Mouse (Mus musculus) lung, postnatal 0 days (tissue): ENCODE results near the gene Spcs3. TPM values are rescaled to one million over a fixed set of nuclear protein-coding genes. Genes with fewer than 3 reads are reported as not detected.

Experiments used
- ATAC-seq: fragments of 200-750 bp; cut with Nextera tagmentation; 2 replicates; pipeline ENCODE4 v1.8.0; 2017; ENCODE audit warnings: moderate library complexity
- DNase-seq: peaks from one replicate; pipeline ENCODE4 v3.0.0-alpha.2; 2016; ENCODE audit warnings: low spot score
- H3K27ac ChIP-seq: fragments of 300-500 bp; sonication (generic); 2 replicates; pipeline ENCODE4 v1.5.1; 2014; ENCODE audit warnings: antibody characterized with exemption, mild to moderate bottlenecking, low read length, mixed read lengths
- H3K27me3 ChIP-seq: fragments of 300-500 bp; sonication (generic); replicated peaks from 2 replicates; pipeline ENCODE4 v1.6.1; 2014; ENCODE audit warnings: low read length, mixed read lengths; ENCODE audit not compliant: insufficient read depth
- H3K36me3 ChIP-seq: fragments of 300-500 bp; sonication (generic); 2 replicates; pipeline ENCODE4 v1.6.1; 2014; ENCODE audit warnings: low read length, mixed read lengths; ENCODE audit not compliant: insufficient read depth
- H3K4me1 ChIP-seq: fragments of 300-500 bp; sonication (generic); 2 replicates; pipeline ENCODE4 v1.6.1; 2014; ENCODE audit warnings: antibody characterized with exemption, low read depth, low read length, mixed read lengths; ENCODE audit not compliant: insufficient read depth
- H3K4me2 ChIP-seq: fragments of 300-500 bp; sonication (generic); replicated peaks from 2 replicates; pipeline ENCODE4 v1.6.1; 2014; ENCODE audit warnings: low read depth, mild to moderate bottlenecking, low read length, moderate library complexity, mixed read lengths
- H3K4me3 ChIP-seq: fragments of 300-500 bp; sonication (generic); 2 replicates; pipeline ENCODE4 v1.5.1; 2014; ENCODE audit warnings: low read depth, low read length
- H3K9ac ChIP-seq: fragments of 300-500 bp; sonication (generic); replicated peaks from 2 replicates; pipeline ENCODE4 v1.6.1; 2014; ENCODE audit warnings: low read depth, mild to moderate bottlenecking
- H3K9me3 ChIP-seq: fragments of 300-500 bp; sonication (generic); 2 replicates; pipeline ENCODE4 v1.6.1; 2016; ENCODE audit warnings: low read length, mixed read lengths
- CTCF ChIP-seq: IDR thresholded peaks from 2 replicates; pipeline ENCODE4 v1.5.1; 2016; ENCODE audit warnings: antibody characterized with exemption, mild to moderate bottlenecking
- EP300 ChIP-seq: IDR thresholded peaks from 2 replicates; pipeline ENCODE4 v1.6.1; 2016; ENCODE audit warnings: antibody characterized with exemption, mild to moderate bottlenecking, control low read depth
- WGBS: fragments of 180-500 bp; shearing (Covaris S2); extraction: QIAGEN DNeasy Blood & Tissue Kit; methylation state at CpG from one replicate; pipeline ENCODE4 v1.1.7; 2014; 5-methylcytosine and 5-hydroxymethylcytosine counted together
- polyA plus RNA-seq: library from polyadenylated mRNA; unstranded; fragments of >200 nt; fragmentation: Nextera tagmentation; extraction: Ambion mirVana; gene quantifications from 2 replicates; pipeline ENCODE4 v1.2.1, GENCODE M21; 2015

Spcs3 gene
- polyA plus RNA-seq, 1 experiment from 2014 or later, result 38.7 TPM

GRCm38 (mm10) chr8:54562137-54562536, 32.3 kb upstream of the Spcs3 start:
- no peak overlapping the region for H3K4me3 ChIP-seq
- no peak overlapping the region for H3K9ac ChIP-seq
- H3K4me1 ChIP-seq, result peaks cover 3% of the 10 kb centered on the region; the same call in 1 of the 2 replicates
- TF ChIP-seq CTCF (no peak), EP300 (no peak)
- DNase-seq (peak; percentile 18), ATAC-seq (peak; percentile 46)
- no peak overlapping the region for H3K4me2 ChIP-seq
- no peak overlapping the region for H3K27ac ChIP-seq
- no peaks in the 10 kb centered on the region for H3K27me3 ChIP-seq
- no peaks in the 10 kb centered on the region for H3K36me3 ChIP-seq
- H3K9me3 ChIP-seq, result no peaks in the 10 kb centered on the region
- 27% methylated on average over 4 of the region's 4 CpGs for WGBS

DNA sequence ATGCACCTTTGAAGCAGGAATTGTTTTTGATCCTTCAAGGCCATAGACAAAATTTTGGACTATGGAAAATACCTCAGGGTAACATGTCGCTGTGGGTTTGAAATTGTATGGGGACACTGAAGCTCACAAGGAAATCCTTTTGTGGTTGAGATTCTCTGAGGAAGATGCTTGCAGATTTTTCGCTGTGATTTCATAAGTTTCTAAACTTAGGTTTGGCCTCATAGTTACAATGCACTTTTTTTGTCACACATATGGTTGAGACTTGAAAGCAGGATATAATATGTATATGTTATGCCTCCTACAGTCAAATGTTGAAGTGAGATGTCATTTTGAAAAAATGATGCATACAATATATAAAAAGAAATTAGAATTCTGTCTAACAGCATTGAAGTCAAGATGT, 25.1 kb upstream of the Spcs3 start:
- no peak overlapping the region for H3K27ac ChIP-seq
- H3K4me1 ChIP-seq, result no peaks in the 10 kb centered on the region
- H3K4me2 ChIP-seq, result no peak overlapping the region
- H3K27me3 ChIP-seq, result no peaks in the 10 kb centered on the region
- H3K9ac ChIP-seq, result no peak overlapping the region
- no peaks in the 10 kb centered on the region for H3K9me3 ChIP-seq
- DNase-seq (no peak), ATAC-seq (no peak)
- no peak for TF ChIP-seq EP300
- TF ChIP-seq CTCF, result no peak
- no peak overlapping the region for H3K4me3 ChIP-seq
- no peaks in the 10 kb centered on the region for H3K36me3 ChIP-seq
- 76% methylated on average over 2 of the region's 2 CpGs for WGBS

- Histone ChIP-seq H3K9ac (no peak overlapping the region), H3K27me3 (no peaks in the 10 kb centered on the region), H3K36me3 (no peaks in the 10 kb centered on the region), H3K4me2 (no peak overlapping the region), H3K27ac (no peak overlapping the region), H3K4me3 (no peak overlapping the region), H3K4me1 (no peaks in the 10 kb centered on the region), H3K9me3 (no peaks in the 10 kb centered on the region)
- ATAC-seq, result no peak
- TF ChIP-seq CTCF (no peak), EP300 (no peak)
- 89% methylated on average over 12 of the region's 12 CpGs for WGBS
- no peak for DNase-seq
Measured at GRCm38 (mm10) chr8:54550026-54550574, 20.3 kb upstream of the Spcs3 start.

DNA sequence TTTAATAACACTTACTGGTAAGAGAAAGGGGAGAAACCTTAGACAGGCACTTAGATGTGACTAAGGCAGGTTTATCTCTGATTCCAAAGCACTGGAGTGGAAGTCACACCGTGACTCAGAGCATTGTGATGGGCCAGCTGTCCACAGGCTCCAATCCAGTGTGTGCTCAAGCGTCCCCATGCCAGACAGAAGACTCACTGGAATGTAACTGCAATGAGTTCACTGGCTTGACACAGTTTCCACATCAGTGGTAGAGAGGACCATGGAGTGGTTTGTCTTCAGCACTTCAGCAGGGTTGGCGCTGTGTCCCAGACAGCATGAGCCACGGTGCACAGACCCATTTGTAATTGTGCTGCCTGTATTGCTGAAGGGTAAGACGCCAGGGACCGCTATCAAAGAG, 18.6 kb upstream of the Spcs3 start:
- Histone ChIP-seq H3K4me1 (no peaks in the 10 kb centered on the region), H3K27ac (no peak overlapping the region), H3K9me3 (no peaks in the 10 kb centered on the region), H3K36me3 (no peaks in the 10 kb centered on the region), H3K9ac (no peak overlapping the region), H3K4me3 (no peak overlapping the region), H3K4me2 (no peak overlapping the region), H3K27me3 (no peaks in the 10 kb centered on the region)
- DNase-seq (no peak), ATAC-seq (no peak)
- TF ChIP-seq CTCF, result no peak
- no peak for TF ChIP-seq EP300
- 79% methylated on average over 6 of the region's 6 CpGs for WGBS

DNA sequence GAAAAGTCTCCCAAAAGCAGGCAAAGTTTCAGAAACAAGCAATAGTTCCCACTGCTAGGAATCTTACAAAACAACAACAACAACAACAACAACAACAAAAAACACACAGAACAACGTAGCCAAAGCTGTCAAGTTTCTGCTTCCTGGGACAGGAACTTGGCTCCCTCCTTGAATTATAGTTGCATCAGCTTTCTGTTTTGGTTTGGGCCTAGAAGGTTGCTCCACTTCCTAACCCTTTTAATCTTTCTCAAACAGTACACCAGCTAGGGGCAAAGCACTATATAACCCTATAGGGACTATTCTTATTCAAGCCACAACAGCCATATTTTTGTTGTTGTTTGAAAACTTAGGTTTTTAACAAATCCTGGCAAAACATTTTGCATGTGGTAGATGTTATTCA, 11.5 kb upstream of the Spcs3 start:
- ATAC-seq, result no peak
- Histone ChIP-seq H3K4me3 (no peak overlapping the region), H3K36me3 (no peaks in the 10 kb centered on the region), H3K9me3 (no peaks in the 10 kb centered on the region), H3K27me3 (no peaks in the 10 kb centered on the region), H3K4me2 (no peak overlapping the region), H3K4me1 (no peaks in the 10 kb centered on the region), H3K27ac (no peak overlapping the region), H3K9ac (no peak overlapping the region)
- no peak for TF ChIP-seq EP300
- TF ChIP-seq CTCF, result no peak
- DNase-seq, result no peak
- 52% methylated on average over 1 of the region's 1 CpGs for WGBS

DNA sequence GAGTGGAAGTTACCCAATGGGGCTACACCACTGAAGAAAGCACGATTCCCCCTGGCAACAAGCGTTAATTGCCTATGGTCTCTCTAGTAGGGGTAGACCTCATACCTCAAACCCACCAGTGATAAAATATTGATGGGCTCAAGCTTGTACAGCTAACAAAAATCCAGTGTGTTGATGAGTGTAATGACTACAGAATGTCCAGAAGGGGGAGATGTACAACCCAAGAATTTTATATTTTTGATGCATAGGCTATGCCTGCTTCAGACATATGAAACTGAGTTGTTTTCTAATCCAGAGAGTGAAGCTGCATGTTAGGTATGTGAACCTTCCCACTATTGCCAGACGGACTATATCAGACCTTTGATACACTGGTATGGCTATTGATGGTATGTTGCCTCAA, 7.5 kb upstream of the Spcs3 start:
- no peak overlapping the region for H3K9ac ChIP-seq
- H3K4me1 ChIP-seq, result no peaks in the 10 kb centered on the region
- WGBS, result 92% methylated on average over 3 of the region's 3 CpGs
- H3K4me3 ChIP-seq, result no peak overlapping the region
- H3K9me3 ChIP-seq, result no peaks in the 10 kb centered on the region
- H3K36me3 ChIP-seq, result no peaks in the 10 kb centered on the region
- DNase-seq (peak; percentile 69), ATAC-seq (no peak)
- no peaks in the 10 kb centered on the region for H3K27me3 ChIP-seq
- TF ChIP-seq EP300 (no peak), CTCF (peak; percentile 57)
- H3K27ac ChIP-seq, result no peak overlapping the region
- no peak overlapping the region for H3K4me2 ChIP-seq

DNA sequence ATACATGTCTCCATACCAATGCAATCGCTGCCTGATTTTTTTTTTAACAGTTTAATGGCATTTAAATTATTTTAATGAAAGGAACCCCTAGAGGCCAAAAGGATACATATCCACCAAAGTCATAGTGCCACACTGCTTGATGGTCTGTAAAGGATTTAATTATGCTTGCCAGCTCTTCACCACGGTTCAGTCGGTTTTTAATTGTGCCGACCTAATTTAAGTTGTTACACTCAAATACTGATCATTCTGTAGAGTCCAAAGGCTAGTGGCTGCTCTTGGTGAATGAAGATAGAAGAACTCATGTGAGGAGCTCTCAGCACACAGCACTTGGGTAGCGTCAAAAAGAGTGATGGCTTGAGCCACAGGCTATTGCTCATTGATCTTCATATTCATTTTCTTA, 5.4 kb upstream of the Spcs3 start:
- Histone ChIP-seq H3K4me2 (no peak overlapping the region), H3K9ac (no peak overlapping the region), H3K9me3 (no peaks in the 10 kb centered on the region), H3K27me3 (no peaks in the 10 kb centered on the region), H3K36me3 (no peaks in the 10 kb centered on the region), H3K27ac (no peak overlapping the region), H3K4me3 (no peak overlapping the region), H3K4me1 (no peaks in the 10 kb centered on the region)
- 90% methylated on average over 5 of the region's 5 CpGs for WGBS
- DNase-seq (no peak), ATAC-seq (no peak)
- TF ChIP-seq EP300, result no peak
- no peak for TF ChIP-seq CTCF
